Mouse (Mus musculus) thymus, postnatal 10 days (tissue): ENCODE measurements at regions not wholly inside any gene's neighbourhood (a gene's known extent, or its start where the extent isn't known, plus 50 kb on each side); places are given as distances from the start of the nearest gene placed in this dataset.
"Not testable (repeated sequence)": the region's sequence is repeated elsewhere in the genome, so short reads cannot be mapped to it uniquely, and the experiment has no call there.

Experiments
- DNase-seq, 2 experiments: peaks; one replicate each; pipeline ENCODE4 v3.0.0; 2021; ENCODE audit warnings: low spot score in 2 of 2

- no peak for DNase-seq
Observed at GRCm38 (mm10) chr4:53263776-53264175, 104.1 kb upstream of the Abca1 start.

GRCm38 (mm10) chr4:53262466-53262865 is 102.8 kb upstream of the Abca1 start:
- no peak for DNase-seq

GRCm38 (mm10) chr4:53261556-53262140 is 102.0 kb upstream of the Abca1 start:
- DNase-seq, result no peak

GRCm38 (mm10) chr4:53258975-53259374 is 99.3 kb upstream of the Abca1 start:
- DNase-seq, result no peak

- no peak for DNase-seq
Observed at GRCm38 (mm10) chr4:53256996-53257395, 97.3 kb upstream of the Abca1 start.

GRCm38 (mm10) chr4:53254483-53254882 is 94.8 kb upstream of the Abca1 start:
- no peak for DNase-seq

- DNase-seq, result no peak
Observed at GRCm38 (mm10) chr4:53253680-53254079, 94.0 kb upstream of the Abca1 start.

- no peak for DNase-seq
Observed at GRCm38 (mm10) chr4:53250325-53250724, 90.6 kb upstream of the Abca1 start.

- no peak for DNase-seq
Observed at GRCm38 (mm10) chr4:53246083-53246747, 86.5 kb upstream of the Abca1 start.

GRCm38 (mm10) chr4:53245553-53245952 is 85.9 kb upstream of the Abca1 start:
- no peak for DNase-seq

- not testable (repeated sequence) for DNase-seq
Observed at GRCm38 (mm10) chr4:53243473-53243872, 83.8 kb upstream of the Abca1 start.

- DNase-seq, result no peak
Observed at GRCm38 (mm10) chr4:53239856-53240255, 80.2 kb upstream of the Abca1 start.

GRCm38 (mm10) chr4:53238314-53239259 is 78.9 kb upstream of the Abca1 start:
- DNase-seq, result no peak

- DNase-seq, result no peak
Observed at GRCm38 (mm10) chr4:53235870-53236269, 76.2 kb upstream of the Abca1 start.

GRCm38 (mm10) chr4:53232436-53232835 is 72.7 kb upstream of the Abca1 start:
- DNase-seq, result no peak

GRCm38 (mm10) chr4:53231867-53232266 is 72.2 kb upstream of the Abca1 start:
- no peak for DNase-seq

GRCm38 (mm10) chr4:53231046-53231445 is 71.4 kb upstream of the Abca1 start:
- DNase-seq, result no peak

GRCm38 (mm10) chr4:53228444-53228843 is 68.7 kb upstream of the Abca1 start:
- DNase-seq, result no peak

- DNase-seq, result no peak
Observed at GRCm38 (mm10) chr4:53227771-53228170, 68.1 kb upstream of the Abca1 start.

GRCm38 (mm10) chr4:53227071-53227470 is 67.4 kb upstream of the Abca1 start:
- no peak for DNase-seq

GRCm38 (mm10) chr4:53226376-53226775 is 66.7 kb upstream of the Abca1 start:
- DNase-seq, result no peak

GRCm38 (mm10) chr4:53223379-53223778 is 63.7 kb upstream of the Abca1 start:
- no peak for DNase-seq

GRCm38 (mm10) chr4:53220809-53221208 is 61.1 kb upstream of the Abca1 start:
- no peak for DNase-seq
